Mouse (Mus musculus): ENCODE measurements at regions not wholly inside any gene's neighbourhood (a gene's known extent, or its start where the extent isn't known, plus 50 kb on each side); places are given as distances from the start of the nearest gene placed in this dataset.

DNA sequence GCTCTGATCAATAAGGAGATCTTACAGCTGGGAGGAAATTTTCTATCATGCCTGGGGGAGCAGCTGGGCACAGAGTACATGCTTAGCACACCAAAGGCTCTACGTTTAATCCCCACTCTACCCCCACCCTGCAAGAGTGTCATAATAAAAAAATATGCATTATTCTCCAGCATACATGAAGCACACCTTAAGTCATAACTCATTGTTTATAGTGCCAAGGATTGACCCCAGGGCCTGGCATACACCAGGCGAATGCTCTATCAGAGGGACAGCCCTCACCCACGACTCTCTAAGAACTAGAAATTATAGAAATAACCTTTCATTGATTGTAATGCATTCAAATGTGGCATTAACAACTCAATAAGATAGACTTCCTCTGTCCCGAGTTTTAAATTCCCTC is 59.4 kb upstream of the Ppp2r5c start:
- TF ChIP-seq USF1 (IDR thresholded peaks at IDR 0.05; ENCODE audit: low read depth, low read length) (no peak), CTCF (conservative IDR thresholded peaks at IDR 0.05 in 1 of 2, IDR thresholded peaks at IDR 0.05 in 1 of 2; ENCODE audit: low read depth in 2 of 2, low read length in 2 of 2) (no peak), ETS1 (conservative IDR thresholded peaks at IDR 0.05; ENCODE audit: low read depth, low read length) (no peak), ELF1 (IDR thresholded peaks at IDR 0.05; ENCODE audit: low read depth, low read length) (no peak), EP300 (IDR thresholded peaks at IDR 0.05; ENCODE audit: low read length) (no peak), TBP (conservative IDR thresholded peaks at IDR 0.05; ENCODE audit: low read depth, low read length) (no peak), MYC (IDR thresholded peaks at IDR 0.05; ENCODE audit: low read depth, low read length) (no peak), MAFK (IDR thresholded peaks at IDR 0.05; ENCODE audit: insufficient replicate concordance, low read length) (no peak), UBTF (IDR thresholded peaks at IDR 0.05; ENCODE audit: low read depth, low read length) (no peak), ZC3H11A (IDR thresholded peaks at IDR 0.05; ENCODE audit: low read depth, low read length) (no peak), RCOR1 (conservative IDR thresholded peaks at IDR 0.05; ENCODE audit: low read depth, low read length) (no peak)
